Mouse (Mus musculus): Measurements from ENCODE around the gene Egfl8. TPM values are rescaled to one million over a fixed set of nuclear protein-coding genes. Genes with fewer than 3 reads are reported as not detected.
A peak's percentile ranks its signal among the peaks of the same experiment; 100 is the strongest.

Gene Egfl8
- polyA plus RNA-seq, 1 experiment from 2014 or later: 4.4 TPM

GRCm38 (mm10) chr17:34656666-34657065 is 40.9 kb upstream of the Egfl8 start:
- Histone ChIP-seq H3K9me3 (replicated peaks) (no peaks in the 10 kb centered on the region), H3K4me1 (peaks cover 42% of the 10 kb centered on the region), H3K9ac (no peak overlapping the region), H3K4me3 (replicated peaks) (no peak overlapping the region), H3K4me2 (no peak overlapping the region), H3K36me3 (peaks cover 31% of the 10 kb centered on the region), H3K27me3 (peaks cover 40% of the 10 kb centered on the region), H3K27ac (no peak overlapping the region)
- 67% methylated on average over 8 of the region's 8 CpGs for WGBS
- no peak for ATAC-seq (replicated peaks; ENCODE audit: low FRiP score)

- Histone ChIP-seq H3K9me3 (replicated peaks) (no peaks in the 10 kb centered on the region), H3K27me3 (peaks cover 30% of the 10 kb centered on the region), H3K36me3 (peaks cover 41% of the 10 kb centered on the region), H3K9ac (no peak overlapping the region), H3K4me1 (peaks cover 31% of the 10 kb centered on the region), H3K4me3 (replicated peaks) (no peak overlapping the region), H3K27ac (peak overlapping the region; percentile 54), H3K4me2 (no peak overlapping the region)
- peak; percentile 82 for ATAC-seq (replicated peaks; ENCODE audit: low FRiP score)
- WGBS: 45% methylated on average over 4 of the region's 4 CpGs
These were observed 39.8 kb upstream of the Egfl8 start for GRCm38 (mm10) chr17:34655581-34655991.

- H3K4me1 ChIP-seq: peaks cover 27% of the 10 kb centered on the region
- no peak overlapping the region for H3K4me2 ChIP-seq
- no peaks in the 10 kb centered on the region for H3K9me3 ChIP-seq (replicated peaks)
- no peak overlapping the region for H3K9ac ChIP-seq
- peaks cover 45% of the 10 kb centered on the region for H3K36me3 ChIP-seq
- ATAC-seq (replicated peaks; ENCODE audit: low FRiP score): peak; percentile 14
- H3K4me3 ChIP-seq (replicated peaks): no peak overlapping the region
- H3K27ac ChIP-seq: peak overlapping the region; percentile 54
- 57% methylated on average over 7 of the region's 7 CpGs for WGBS
- H3K27me3 ChIP-seq: peaks cover 26% of the 10 kb centered on the region
These were observed 39.4 kb upstream of the Egfl8 start for GRCm38 (mm10) chr17:34655160-34655559.

GRCm38 (mm10) chr17:34654392-34654791 is 38.6 kb upstream of the Egfl8 start:
- no peak overlapping the region for H3K27ac ChIP-seq
- H3K9me3 ChIP-seq (replicated peaks): no peaks in the 10 kb centered on the region
- peaks cover 19% of the 10 kb centered on the region; the same call in 1 of the 2 replicates for H3K27me3 ChIP-seq
- H3K9ac ChIP-seq: no peak overlapping the region
- peaks cover 53% of the 10 kb centered on the region for H3K36me3 ChIP-seq
- no peak overlapping the region for H3K4me3 ChIP-seq (replicated peaks)
- H3K4me2 ChIP-seq: no peak overlapping the region
- WGBS: 88% methylated on average over 13 of the region's 13 CpGs
- H3K4me1 ChIP-seq: peaks cover 27% of the 10 kb centered on the region
- ATAC-seq (replicated peaks; ENCODE audit: low FRiP score): no peak

GRCm38 (mm10) chr17:34653746-34654285 is 38.0 kb upstream of the Egfl8 start:
- ATAC-seq (replicated peaks; ENCODE audit: low FRiP score): no peak
- peaks cover 29% of the 10 kb centered on the region for H3K4me1 ChIP-seq
- peaks cover 59% of the 10 kb centered on the region for H3K36me3 ChIP-seq
- H3K9ac ChIP-seq: no peak overlapping the region
- H3K9me3 ChIP-seq (replicated peaks): no peaks in the 10 kb centered on the region
- 66% methylated on average over 9 of the region's 9 CpGs for WGBS
- H3K4me3 ChIP-seq (replicated peaks): no peak overlapping the region
- H3K27me3 ChIP-seq: peaks cover 13% of the 10 kb centered on the region; the same call in 1 of the 2 replicates
- H3K4me2 ChIP-seq: no peak overlapping the region
- H3K27ac ChIP-seq: no peak overlapping the region

- Histone ChIP-seq H3K4me3 (replicated peaks) (no peak overlapping the region), H3K27me3 (0 out of 2 replicates have a peak, but pooled peaks cover 7% of the 10 kb centered on the region), H3K9ac (no peak overlapping the region), H3K9me3 (replicated peaks) (no peaks in the 10 kb centered on the region), H3K27ac (no peak overlapping the region), H3K36me3 (peaks cover 59% of the 10 kb centered on the region), H3K4me1 (peaks cover 38% of the 10 kb centered on the region), H3K4me2 (no peak overlapping the region)
- WGBS: 86% methylated on average over 8 of the region's 8 CpGs
- no peak for ATAC-seq (replicated peaks; ENCODE audit: low FRiP score)
These were observed 37.2 kb upstream of the Egfl8 start for GRCm38 (mm10) chr17:34652985-34653384.

- H3K36me3 ChIP-seq: peaks cover 59% of the 10 kb centered on the region
These were observed 36.8 kb upstream of the Egfl8 start for GRCm38 (mm10) chr17:34652546-34652945.

GRCm38 (mm10) chr17:34651507-34652221 is 35.9 kb upstream of the Egfl8 start:
- Histone ChIP-seq H3K27ac (no peak overlapping the region), H3K9me3 (replicated peaks) (no peaks in the 10 kb centered on the region), H3K9ac (no peak overlapping the region), H3K4me3 (replicated peaks) (no peak overlapping the region), H3K4me1 (peaks cover 44% of the 10 kb centered on the region), H3K36me3 (peaks cover 59% of the 10 kb centered on the region), H3K4me2 (no peak overlapping the region), H3K27me3 (no peaks in the 10 kb centered on the region)
- WGBS: 49% methylated on average over 19 of the region's 19 CpGs
- ATAC-seq (replicated peaks; ENCODE audit: low FRiP score): no peak

More at GRCm38 (mm10) chr17:34652546-34652945, 36.8 kb upstream of the Egfl8 start:
- 87% methylated on average over 10 of the region's 10 CpGs for WGBS
- H3K9ac ChIP-seq: no peak overlapping the region
- no peak overlapping the region for H3K4me3 ChIP-seq (replicated peaks)
- H3K9me3 ChIP-seq (replicated peaks): no peaks in the 10 kb centered on the region
- 0 out of 2 replicates have a peak, but pooled peaks cover 3% of the 10 kb centered on the region for H3K27me3 ChIP-seq
- H3K4me2 ChIP-seq: no peak overlapping the region
- peaks cover 42% of the 10 kb centered on the region for H3K4me1 ChIP-seq
- ATAC-seq (replicated peaks; ENCODE audit: low FRiP score): no peak
- H3K27ac ChIP-seq: no peak overlapping the region

GRCm38 (mm10) chr17:34650781-34651180 is 35.0 kb upstream of the Egfl8 start:
- Histone ChIP-seq H3K9me3 (replicated peaks) (no peaks in the 10 kb centered on the region), H3K36me3 (peaks cover 59% of the 10 kb centered on the region), H3K27ac (no peak overlapping the region), H3K4me1 (peaks cover 44% of the 10 kb centered on the region), H3K27me3 (no peaks in the 10 kb centered on the region), H3K4me3 (replicated peaks) (no peak overlapping the region), H3K4me2 (no peak overlapping the region), H3K9ac (no peak overlapping the region)
- ATAC-seq (replicated peaks; ENCODE audit: low FRiP score): no peak
- 90% methylated on average over 14 of the region's 14 CpGs for WGBS

GRCm38 (mm10) chr17:34649106-34649864 is 33.5 kb upstream of the Egfl8 start:
- no peak overlapping the region for H3K4me2 ChIP-seq
- H3K4me3 ChIP-seq (replicated peaks): no peak overlapping the region
- H3K9ac ChIP-seq: no peak overlapping the region
- peaks cover 54% of the 10 kb centered on the region for H3K36me3 ChIP-seq
- H3K4me1 ChIP-seq: peaks cover 40% of the 10 kb centered on the region
- no peaks in the 10 kb centered on the region for H3K27me3 ChIP-seq
- no peak overlapping the region for H3K27ac ChIP-seq
- WGBS: 91% methylated on average over 18 of the region's 18 CpGs
- ATAC-seq (replicated peaks; ENCODE audit: low FRiP score): no peak
- no peaks in the 10 kb centered on the region for H3K9me3 ChIP-seq (replicated peaks)

GRCm38 (mm10) chr17:34648141-34648890 is 32.5 kb upstream of the Egfl8 start:
- Histone ChIP-seq H3K9me3 (replicated peaks) (no peaks in the 10 kb centered on the region), H3K27me3 (no peaks in the 10 kb centered on the region), H3K4me3 (replicated peaks) (peak overlapping the region; percentile 85), H3K9ac (peak overlapping the region; percentile 84; the same call in 1 of the 2 replicates), H3K4me2 (peak overlapping the region; percentile 84), H3K36me3 (peaks cover 44% of the 10 kb centered on the region), H3K27ac (no peak overlapping the region), H3K4me1 (peaks cover 41% of the 10 kb centered on the region)
- ATAC-seq (replicated peaks; ENCODE audit: low FRiP score): no peak
- WGBS: 76% methylated on average over 16 of the region's 16 CpGs
